Mouse (Mus musculus) ES-E14 (cell line): Measurements from ENCODE around the gene Mtmr4.

Experiments used
- HCFC1 ChIP-seq: IDR thresholded peaks from 2 replicates; pipeline ENCODE4 v1.6.1; 2012; ENCODE audit warnings: low read length, inconsistent platforms, borderline replicate concordance; ENCODE audit not compliant: insufficient read depth
- MAFK ChIP-seq: IDR thresholded peaks from 2 replicates; pipeline ENCODE4 v1.6.1; 2014; ENCODE audit warnings: mild to moderate bottlenecking, low read depth, low read length, inconsistent platforms; ENCODE audit not compliant: insufficient read depth
- ZC3H11A ChIP-seq: IDR thresholded peaks from 2 replicates; pipeline ENCODE4 v1.6.1; 2012; ENCODE audit warnings: low read depth, mild to moderate bottlenecking, inconsistent platforms, low read length, borderline replicate concordance

- TF ChIP-seq ZC3H11A (no peak), HCFC1 (no peak), MAFK (no peak)
Measured at GRCm38 (mm10) chr11:87638793-87639192, 46.8 kb downstream of the Mtmr4 start.
